Mouse (Mus musculus) MEL (cell line): ENCODE data around the gene Prkcz. TPM values are rescaled to one million over a fixed set of nuclear protein-coding genes. Genes with fewer than 3 reads are reported as not detected.

ENCODE experiments used
- DNase-seq: peaks from one replicate; pipeline ENCODE4 v3.0.0; 2011; ENCODE audit warnings: low read depth, low spot score
- H3K27ac ChIP-seq: 2 replicates; pipeline ENCODE4 v1.5.1; 2012; ENCODE audit warnings: low read depth, mild to moderate bottlenecking, control low read depth, low read length, moderate library complexity; ENCODE audit not compliant: control insufficient read depth
- H3K27me3 ChIP-seq, 2 experiments: fragments of 150-350 bp in 1 of 2; sonication (generic) in 1 of 2; 2 replicates each; pipeline ENCODE4 v1.6.1; 2012; ENCODE audit warnings: low read length in 2 of 2, mild to moderate bottlenecking in 2 of 2, improper control_type of control experiment in 1 of 2, moderate library complexity in 1 of 2; ENCODE audit not compliant: insufficient read depth in 2 of 2, control insufficient read depth in 1 of 2
- H3K36me3 ChIP-seq, 2 experiments: 2 replicates each; pipeline ENCODE4 v1.6.1; 2012 to 2014; ENCODE audit warnings: low read length in 2 of 2, improper control_type of control experiment in 1 of 2, inconsistent platforms in 1 of 2, mild to moderate bottlenecking in 1 of 2; ENCODE audit not compliant: insufficient read depth in 2 of 2, control insufficient read depth in 1 of 2
- H3K4me1 ChIP-seq, 2 experiments: fragments of 150-350 bp in 1 of 2; sonication (generic) in 1 of 2; 2 replicates each; pipeline ENCODE4 v1.6.1; 2012; ENCODE audit warnings: low read length in 2 of 2, improper control_type of control experiment in 1 of 2, mild to moderate bottlenecking in 1 of 2; ENCODE audit not compliant: insufficient read depth in 2 of 2, control insufficient read depth in 1 of 2
- H3K4me3 ChIP-seq, 2 experiments: fragments of 150-350 bp in 1 of 2; sonication (generic) in 1 of 2; 2 replicates each; pipeline ENCODE4 v1.5.1; 2012; ENCODE audit warnings: low read depth in 2 of 2, low read length in 2 of 2, mild to moderate bottlenecking in 2 of 2, moderate library complexity in 2 of 2, control low read depth in 1 of 2, improper control_type of control experiment in 1 of 2; ENCODE audit not compliant: control insufficient read depth in 1 of 2, insufficient read depth in 1 of 2
- H3K79me2 ChIP-seq: 2 replicates; pipeline ENCODE4 v1.6.1; 2012; ENCODE audit warnings: mild to moderate bottlenecking, low read length, moderate library complexity; ENCODE audit not compliant: control insufficient read depth, poor library complexity, insufficient read depth
- H3K9ac ChIP-seq: 2 replicates; pipeline ENCODE4 v1.6.1; 2012; ENCODE audit warnings: low read depth, mild to moderate bottlenecking, control low read depth, low read length, moderate library complexity; ENCODE audit not compliant: control insufficient read depth, poor library complexity, severe bottlenecking
- H3K9me3 ChIP-seq: fragments of 150-350 bp; sonication (generic); replicated peaks from 2 replicates; pipeline ENCODE4 v1.6.1; 2012; ENCODE audit warnings: mild to moderate bottlenecking, low read length, improper control_type of control experiment, moderate library complexity; ENCODE audit not compliant: insufficient read depth
- CHD1 ChIP-seq: IDR thresholded peaks from 2 replicates; pipeline ENCODE4 v1.6.1; 2012; ENCODE audit warnings: low read depth, mild to moderate bottlenecking, inconsistent platforms, low read length, improper control_type of control experiment
- ELF1 ChIP-seq: IDR thresholded peaks from 2 replicates; pipeline ENCODE4 v1.6.1; 2014; ENCODE audit warnings: low read depth, mild to moderate bottlenecking, inconsistent platforms, low read length, improper control_type of control experiment, moderate library complexity
- GABPA ChIP-seq: IDR thresholded peaks from 2 replicates; pipeline ENCODE4 v1.6.1; 2012; ENCODE audit warnings: low read depth, mild to moderate bottlenecking, inconsistent platforms, low read length, improper control_type of control experiment, moderate library complexity
- GATA1 ChIP-seq: IDR thresholded peaks from 2 replicates; pipeline ENCODE4 v1.6.1; 2011; ENCODE audit warnings: low read depth, low read length, improper control_type of control experiment
- HCFC1 ChIP-seq: IDR thresholded peaks from 2 replicates; pipeline ENCODE4 v1.6.1; 2012; ENCODE audit warnings: low read depth, mild to moderate bottlenecking, inconsistent platforms, low read length, improper control_type of control experiment, moderate library complexity
- KAT2A ChIP-seq: conservative IDR thresholded peaks from 2 replicates; pipeline ENCODE4 v1.6.1; 2012; ENCODE audit warnings: low read depth, low read length, improper control_type of control experiment, inconsistent platforms
- MAX ChIP-seq: IDR thresholded peaks from 2 replicates; pipeline ENCODE4 v1.6.1; 2011; ENCODE audit warnings: low read length, improper control_type of control experiment
- MAZ ChIP-seq: IDR thresholded peaks from 2 replicates; pipeline ENCODE4 v1.6.1; 2012; ENCODE audit warnings: low read depth, mild to moderate bottlenecking, inconsistent platforms, low read length, improper control_type of control experiment
- MXI1 ChIP-seq: IDR thresholded peaks from 2 replicates; pipeline ENCODE4 v1.6.1; 2011; ENCODE audit warnings: mild to moderate bottlenecking, low read depth, low read length, improper control_type of control experiment
- MYB ChIP-seq: IDR thresholded peaks from 2 replicates; pipeline ENCODE4 v1.6.1; 2011; ENCODE audit warnings: mild to moderate bottlenecking, low read depth, low read length, improper control_type of control experiment
- MYC ChIP-seq: IDR thresholded peaks from 2 replicates; pipeline ENCODE4 v1.6.1; 2011; ENCODE audit warnings: low read depth, mild to moderate bottlenecking, low read length, improper control_type of control experiment, moderate library complexity
- POLR2AphosphoS2 ChIP-seq: IDR thresholded peaks from 2 replicates; pipeline ENCODE4 v1.6.1; 2011; ENCODE audit warnings: low read length, improper control_type of control experiment
- POLR2AphosphoS5 ChIP-seq: IDR thresholded peaks from 2 replicates; pipeline ENCODE4 v1.6.1; 2012; ENCODE audit warnings: low read depth, borderline replicate concordance, mild to moderate bottlenecking, inconsistent platforms, low read length, moderate library complexity, mixed read lengths
- TAL1 ChIP-seq: IDR thresholded peaks from 2 replicates; pipeline ENCODE4 v1.6.1; 2012; ENCODE audit warnings: mild to moderate bottlenecking, inconsistent platforms, low read length, moderate library complexity, mixed read lengths
- TBP ChIP-seq: IDR thresholded peaks from 2 replicates; pipeline ENCODE4 v1.8.0; 2011; ENCODE audit warnings: low read depth, low read length, improper control_type of control experiment
- TCF12 ChIP-seq: IDR thresholded peaks from 2 replicates; pipeline ENCODE4 v1.6.1; 2014; ENCODE audit warnings: low read depth, mild to moderate bottlenecking, inconsistent platforms, low read length, improper control_type of control experiment, moderate library complexity
- UBTF ChIP-seq: IDR thresholded peaks from 2 replicates; pipeline ENCODE4 v1.6.1; 2012; ENCODE audit warnings: low read depth, mild to moderate bottlenecking, inconsistent platforms, low read length, improper control_type of control experiment, moderate library complexity, borderline replicate concordance; ENCODE audit not compliant: insufficient read depth
- USF2 ChIP-seq, 2 experiments: IDR thresholded peaks; 2 replicates each; pipeline ENCODE4 v1.6.1; 2011 to 2012; ENCODE audit warnings: improper control_type of control experiment in 2 of 2, low read length in 2 of 2, borderline replicate concordance in 1 of 2, inconsistent platforms in 1 of 2, low read depth in 1 of 2, mild to moderate bottlenecking in 1 of 2; ENCODE audit not compliant: insufficient read depth in 1 of 2
- ZC3H11A ChIP-seq: IDR thresholded peaks from 2 replicates; pipeline ENCODE4 v1.6.1; 2012; ENCODE audit warnings: low read depth, mild to moderate bottlenecking, inconsistent platforms, low read length, improper control_type of control experiment
- ZMIZ1 ChIP-seq: IDR thresholded peaks from 2 replicates; pipeline ENCODE4 v1.6.1; 2012; ENCODE audit warnings: low read depth, mild to moderate bottlenecking, inconsistent platforms, low read length, improper control_type of control experiment, moderate library complexity
- polyA plus RNA-seq, 2 experiments: library from polyadenylated mRNA; stranded (reverse) in 1 of 2; unstranded in 1 of 2; fragments of >175 nt in 1 of 2; fragments of >200 nt in 1 of 2; gene quantifications; 2 replicates each; pipeline versions ENCODE4 v1.2.1 to v1.2.4; 2012; ENCODE audit warnings: low replicate concordance in 2 of 2, low read depth in 1 of 2; ENCODE audit not compliant: insufficient read length in 2 of 2, insufficient read depth in 1 of 2, missing spikeins in 1 of 2
- total RNA-seq: library from RNA; depleted of rRNA; stranded (reverse); fragments of 300-350 nt; gene quantifications from 2 replicates; pipeline ENCODE4 v1.2.3, GENCODE M21; 2012

Prkcz gene
- total and polyA plus RNA-seq, 3 experiments, result 0.12 to 0.92 TPM; not detected in 1

DNA sequence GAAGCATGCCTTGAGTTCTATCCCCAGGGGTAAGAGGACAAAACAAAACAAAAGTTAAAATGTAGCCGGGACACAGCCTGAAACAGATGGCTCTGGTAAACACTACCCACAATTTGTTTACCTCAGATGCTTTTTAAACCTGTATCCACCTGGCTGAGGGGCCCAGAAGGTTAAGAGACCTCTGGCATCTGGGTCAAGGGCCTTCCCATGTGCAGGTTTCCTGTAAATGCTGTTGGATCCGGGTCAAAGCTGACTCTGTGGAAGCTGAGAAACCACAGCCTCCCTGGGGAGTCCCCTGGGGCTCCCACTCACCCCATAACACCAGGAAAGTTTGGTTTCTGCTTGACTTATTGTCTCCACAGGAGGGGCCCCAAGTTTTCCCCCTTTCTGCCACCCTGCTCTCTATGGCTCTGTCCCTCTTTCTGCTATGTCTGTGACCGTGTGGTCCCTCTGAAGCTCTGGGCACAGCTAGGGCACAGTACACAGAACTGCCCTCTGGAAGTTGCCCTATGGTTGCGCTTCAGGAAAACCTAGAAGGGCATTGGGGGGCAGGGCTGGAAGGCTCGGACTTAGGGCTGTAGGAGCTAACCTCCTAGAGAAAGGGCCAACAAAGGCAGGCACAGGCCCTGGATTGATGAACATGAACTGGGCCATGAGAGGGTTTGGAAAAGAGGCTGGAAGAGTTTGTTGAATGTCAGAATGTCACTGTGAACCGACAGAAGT is 115.2 kb downstream of the Prkcz start:
- H3K79me2 ChIP-seq, result peaks cover 7% of the 10 kb centered on the region
- no peaks in the 10 kb centered on the region for H3K9me3 ChIP-seq
- no peak overlapping the region for H3K4me3 ChIP-seq
- H3K9ac ChIP-seq, result no peak overlapping the region
- peaks cover 0 to 6% of the 10 kb centered on the region in 2 experiments; a peak in 3 of 4 replicates for H3K4me1 ChIP-seq
- TF ChIP-seq MXI1 (no peak), KAT2A (no peak), MAX (no peak), TBP (no peak), UBTF (no peak), MYC (no peak), ZMIZ1 (no peak), TCF12 (no peak), HCFC1 (no peak), USF2 (IDR thresholded peaks at IDR 0.05; ENCODE audit: borderline replicate concordance in 1 of 2, insufficient read depth in 1 of 2, low read depth in 1 of 2, low read length in 2 of 2) (no peak), GABPA (no peak), ELF1 (no peak), POLR2AphosphoS2 (no peak), MAZ (no peak), GATA1 (no peak), ZC3H11A (no peak), MYB (no peak)
- DNase-seq, result no peak
- H3K36me3 ChIP-seq, result peaks cover 0 to 2% of the 10 kb centered on the region in 2 experiments; a peak in 2 of 4 replicates
- H3K27ac ChIP-seq, result no peak overlapping the region
- H3K27me3 ChIP-seq, result peaks cover 2 to 6% of the 10 kb centered on the region in 2 experiments; a peak in 2 of 4 replicates

DNA sequence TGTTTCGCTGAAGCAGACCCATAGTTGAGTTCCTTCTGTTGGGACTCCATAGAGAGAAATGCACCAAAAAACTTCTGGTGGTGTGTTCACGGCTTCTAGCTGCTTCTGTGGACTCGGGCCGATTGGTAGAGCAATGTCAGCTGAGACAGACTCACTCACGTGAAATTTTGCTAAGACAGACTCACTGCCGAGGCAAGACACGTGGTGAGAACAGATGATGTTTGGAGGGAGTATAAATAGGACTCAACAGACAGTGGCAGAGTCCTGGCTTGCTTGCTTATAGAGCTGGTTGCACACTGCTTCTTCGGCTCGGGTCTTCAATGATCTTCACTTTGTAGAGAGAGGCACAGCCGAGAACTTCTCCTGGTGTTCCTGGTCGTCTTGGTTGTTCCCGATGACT is 117.9 kb downstream of the Prkcz start:
- TF ChIP-seq ELF1 (no peak), KAT2A (no peak), TBP (no peak), TAL1 (no peak), CHD1 (no peak), GABPA (no peak), HCFC1 (no peak), POLR2AphosphoS5 (no peak), MXI1 (no peak), UBTF (no peak)
- Histone ChIP-seq H3K4me1 (no peaks in the 10 kb centered on the region), H3K27me3 (peaks cover 2 to 6% of the 10 kb centered on the region in 2 experiments; a peak in 2 of 4 replicates)

More for the DNA sequence above, 117.9 kb downstream of the Prkcz start:
- Histone ChIP-seq H3K4me3 (no peak overlapping the region), H3K9ac (no peak overlapping the region), H3K36me3 (no peaks in the 10 kb centered on the region), H3K9me3 (no peaks in the 10 kb centered on the region), H3K79me2 (no peaks in the 10 kb centered on the region), H3K27ac (no peak overlapping the region)
- DNase-seq, result no peak
